Mouse (Mus musculus) right cerebral cortex, adult 2 months (tissue): ENCODE results near the gene Olfr549.

Source experiments
- DNase-seq, 2 experiments: peaks; one replicate each; pipeline ENCODE4 v3.0.0; 2021 to 2022; ENCODE audit warnings: low spot score in 2 of 2

The Olfr549 gene

DNA sequence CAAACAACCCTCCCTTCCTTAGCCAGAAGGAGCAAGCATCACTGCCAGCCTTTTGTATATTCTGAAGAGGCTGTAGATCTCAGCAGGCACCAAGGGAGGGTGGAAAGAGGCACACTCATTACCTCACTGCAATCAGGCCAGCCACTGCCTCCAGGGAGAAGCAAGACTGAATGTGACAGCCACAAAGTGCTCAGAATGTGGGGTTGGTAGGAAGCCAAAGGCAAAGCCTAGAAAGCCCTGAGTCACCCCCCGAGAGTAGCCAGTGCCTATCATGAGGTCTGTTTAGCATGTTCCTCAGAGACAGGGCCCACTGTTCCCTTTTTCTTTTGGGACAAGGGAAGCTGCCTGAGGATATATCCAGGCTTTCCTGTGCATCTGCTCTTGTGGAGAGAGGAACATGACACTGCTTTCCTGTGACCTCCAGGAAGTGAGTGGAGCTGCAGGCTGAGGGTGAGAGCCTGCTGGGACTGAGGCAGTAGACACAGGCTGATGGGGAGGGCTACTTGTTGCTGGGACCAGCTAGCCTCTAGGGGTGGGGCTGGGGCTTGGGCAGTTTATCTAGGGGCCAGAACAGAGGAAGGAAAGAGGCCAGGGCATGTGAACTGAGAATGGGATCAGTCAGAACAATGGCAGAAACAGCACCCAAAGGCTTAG lies 47.8 kb downstream of the Olfr549 start, which contains the start of gene Olfr552:
Gene Olfr552 (plus strand): TSS at position 393 of the 654 bp plus-strand sequence.
- DNase-seq, result no peak
